Mouse (Mus musculus): ENCODE measurements around the gene Rhox7b.

DNA sequence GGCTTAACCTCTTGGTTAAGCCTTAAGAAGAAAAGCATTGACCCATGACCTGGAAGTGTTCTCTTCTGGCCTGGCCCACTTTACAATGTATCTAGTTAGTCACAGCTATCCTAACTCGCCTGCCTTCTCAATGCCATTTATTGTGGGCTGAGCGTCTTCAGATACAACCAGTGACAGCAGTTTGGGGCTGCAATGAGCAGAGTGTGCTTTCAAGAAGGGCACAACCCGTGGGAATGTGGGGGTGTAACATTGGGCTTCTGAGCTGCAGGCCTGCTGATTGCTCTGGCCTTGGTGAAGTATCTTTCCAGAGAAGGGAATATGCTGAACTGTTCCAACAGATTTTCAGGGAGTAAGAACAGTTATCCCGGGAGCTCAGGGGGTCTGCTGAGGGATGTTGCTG is 18.2 kb downstream of the Rhox7b start, which contains the start of gene Rhox8:
- TF ChIP-seq CTCF (IDR thresholded peaks at IDR 0.05; ENCODE audit: low read depth) = no peak
- TF ChIP-seq EP300 (IDR thresholded peaks at IDR 0.05; ENCODE audit: low read depth) = no peak
